Mouse (Mus musculus): ENCODE results near the gene Camkmt. TPM values are rescaled to one million over a fixed set of nuclear protein-coding genes. Genes with fewer than 3 reads are reported as not detected.
A peak's percentile ranks its signal among the peaks of the same experiment; 100 is the strongest.

Camkmt gene
- total RNA-seq, 2 experiments from 2014 or later: 6.2 TPM; not detected in 1

GRCm38 (mm10) chr17:85160786-85161185, 70.4 kb downstream of the Camkmt start:
- ATAC-seq (replicated peaks; ENCODE audit: low FRiP score, poor library complexity, severe bottlenecking): no peak

GRCm38 (mm10) chr17:85162569-85163271, 72.4 kb downstream of the Camkmt start:
- ATAC-seq (replicated peaks; ENCODE audit: low FRiP score, poor library complexity, severe bottlenecking): no peak

GRCm38 (mm10) chr17:85163272-85163610, 72.9 kb downstream of the Camkmt start:
- no peak for ATAC-seq (replicated peaks; ENCODE audit: low FRiP score, poor library complexity, severe bottlenecking)

DNA sequence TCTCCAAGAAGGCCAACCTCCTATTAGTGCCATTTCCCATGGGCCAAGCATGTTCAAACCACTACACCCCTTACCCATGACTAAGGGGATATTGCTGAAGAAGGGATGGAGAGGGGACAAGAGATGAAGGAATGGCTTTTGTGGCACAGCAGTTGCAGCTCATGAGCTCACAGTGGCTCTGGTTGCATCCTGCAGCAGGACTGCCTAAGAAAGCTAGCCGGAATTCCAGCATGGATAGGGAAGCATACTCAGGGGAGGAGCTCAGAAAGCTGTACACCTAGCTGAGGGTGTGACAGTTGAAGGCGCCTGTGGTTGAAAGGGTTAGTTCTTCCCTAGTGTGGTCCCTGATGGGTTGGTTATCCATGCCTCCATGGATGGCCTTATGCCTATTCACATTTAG, 78.4 kb downstream of the Camkmt start:
- no peak for ATAC-seq (replicated peaks; ENCODE audit: low FRiP score, poor library complexity, severe bottlenecking)

- no peak for ATAC-seq (replicated peaks; ENCODE audit: low FRiP score, poor library complexity, severe bottlenecking)
These were observed 80.3 kb downstream of the Camkmt start for GRCm38 (mm10) chr17:85170541-85171255.

DNA sequence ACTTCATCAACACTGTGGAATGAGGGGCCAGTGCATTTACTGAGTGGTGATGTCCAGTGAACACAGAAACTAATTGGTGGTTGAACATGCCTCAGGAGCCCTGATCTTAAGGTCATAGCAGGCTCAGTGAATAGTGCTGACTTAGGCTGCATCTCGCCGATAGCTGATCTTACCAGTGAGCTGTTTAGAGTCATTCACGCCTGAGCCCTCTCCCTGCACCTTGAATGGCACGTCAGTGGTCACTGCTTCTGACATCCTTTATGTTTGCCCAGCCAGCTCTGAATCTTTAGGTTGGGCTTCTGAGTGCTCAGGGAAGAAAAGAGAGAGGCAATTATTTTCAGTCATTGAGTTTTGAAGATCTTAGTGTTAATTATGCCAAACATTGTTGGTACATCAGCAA, 81.6 kb downstream of the Camkmt start:
- no peak for ATAC-seq (replicated peaks; ENCODE audit: low FRiP score, poor library complexity, severe bottlenecking)

DNA sequence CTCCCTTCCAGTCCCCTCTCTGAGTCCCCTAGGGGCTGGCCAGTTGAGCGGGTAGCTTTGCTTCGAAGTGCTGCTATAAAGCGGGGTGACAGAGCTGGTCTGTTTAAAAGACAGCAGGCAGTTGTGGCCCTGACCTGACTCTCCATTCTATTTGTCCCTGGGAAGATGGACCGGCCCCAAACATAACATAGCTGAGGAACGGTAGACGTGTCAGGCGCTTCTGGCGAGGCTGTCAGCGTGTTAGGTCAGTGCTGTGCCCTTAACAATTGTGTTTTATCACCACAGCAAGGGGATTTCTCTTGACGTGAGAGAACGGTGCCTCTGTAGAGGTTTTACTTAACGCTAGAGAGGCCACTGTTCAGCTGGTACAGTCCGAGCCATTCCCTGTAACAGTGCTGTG, 86.9 kb downstream of the Camkmt start:
- no peak for ATAC-seq (replicated peaks; ENCODE audit: low FRiP score, poor library complexity, severe bottlenecking)

GRCm38 (mm10) chr17:85180471-85181060, 90.2 kb downstream of the Camkmt start:
- ATAC-seq (replicated peaks; ENCODE audit: low FRiP score, poor library complexity, severe bottlenecking): no peak

GRCm38 (mm10) chr17:85189227-85190127, 99.1 kb downstream of the Camkmt start:
- ATAC-seq (replicated peaks; ENCODE audit: low FRiP score, poor library complexity, severe bottlenecking): peak; percentile 70; the same call in 1 of the 2 replicates

GRCm38 (mm10) chr17:85190128-85190435, 99.7 kb downstream of the Camkmt start:
- ATAC-seq (replicated peaks; ENCODE audit: low FRiP score, poor library complexity, severe bottlenecking): no peak

- no peak for ATAC-seq (replicated peaks; ENCODE audit: low FRiP score, poor library complexity, severe bottlenecking)
These were observed 102.9 kb downstream of the Camkmt start for GRCm38 (mm10) chr17:85193294-85193693.

- ATAC-seq (replicated peaks; ENCODE audit: low FRiP score, poor library complexity, severe bottlenecking): no peak
These were observed 108.4 kb downstream of the Camkmt start for GRCm38 (mm10) chr17:85198781-85199180.

DNA sequence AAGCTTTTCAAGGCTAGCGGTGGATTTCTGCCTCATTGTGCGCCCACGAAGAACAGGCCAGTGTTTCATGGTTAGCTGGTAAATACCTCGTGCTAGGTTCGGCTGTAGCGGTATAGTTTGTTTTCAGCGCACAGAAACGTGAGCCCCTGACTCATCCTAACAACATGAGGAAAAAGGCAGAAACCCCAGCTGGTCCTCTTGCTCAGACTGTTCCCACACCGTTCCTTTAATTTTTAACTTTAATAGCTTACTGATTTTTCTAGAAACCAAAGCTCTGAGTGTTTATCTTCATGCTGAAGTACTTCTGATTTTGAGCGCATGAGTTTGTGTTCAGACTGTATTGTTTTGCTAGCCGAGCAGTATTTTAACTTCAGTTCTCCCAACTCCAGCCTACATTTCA, 109.0 kb downstream of the Camkmt start:
- no peak for ATAC-seq (replicated peaks; ENCODE audit: low FRiP score, poor library complexity, severe bottlenecking)

- no peak for ATAC-seq (replicated peaks; ENCODE audit: low FRiP score, poor library complexity, severe bottlenecking)
These were observed 127.7 kb downstream of the Camkmt start for GRCm38 (mm10) chr17:85218054-85218453.

DNA sequence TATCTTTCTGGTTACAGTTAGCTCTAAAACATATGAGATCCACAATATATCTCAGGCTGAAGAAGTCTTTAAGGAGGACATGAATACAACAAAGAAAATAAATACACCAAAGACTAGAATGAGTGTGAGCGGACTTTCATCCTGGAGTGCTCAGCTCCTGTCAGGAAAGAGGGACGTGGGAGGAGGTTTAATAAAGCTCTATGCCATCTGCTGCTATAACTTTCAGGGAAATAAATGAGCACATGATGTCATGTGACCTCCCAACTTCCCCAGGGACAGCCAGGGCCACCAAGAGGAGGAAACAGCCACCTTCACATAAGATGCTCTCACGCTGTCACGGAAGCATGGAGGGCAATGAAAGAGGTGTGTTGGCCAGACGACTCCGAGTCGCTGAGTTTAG, 151.8 kb downstream of the Camkmt start:
- ATAC-seq (replicated peaks; ENCODE audit: low FRiP score, poor library complexity, severe bottlenecking): no peak

GRCm38 (mm10) chr17:85248962-85249361, 158.6 kb downstream of the Camkmt start:
- no peak for ATAC-seq (replicated peaks; ENCODE audit: low FRiP score, poor library complexity, severe bottlenecking)

DNA sequence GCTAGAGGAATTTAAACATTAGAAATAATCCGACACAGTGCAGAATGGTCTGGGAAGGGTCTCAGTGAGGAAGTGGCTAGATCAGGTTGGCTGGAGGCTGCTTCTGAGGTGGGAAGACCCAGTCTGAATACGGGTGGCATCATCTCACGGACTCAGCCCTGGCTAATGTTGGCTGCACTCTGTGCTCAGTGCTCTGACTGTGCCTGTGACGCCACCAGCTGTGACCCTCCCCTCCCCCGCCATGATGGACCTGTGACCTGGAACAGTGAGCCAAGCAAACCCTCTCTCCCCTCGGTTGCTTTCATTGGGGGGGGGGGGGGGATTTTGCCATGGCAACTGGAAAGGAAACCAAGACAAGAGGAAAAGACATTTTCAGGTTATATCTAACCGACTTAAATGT, 159.4 kb downstream of the Camkmt start:
- no peak for ATAC-seq (replicated peaks; ENCODE audit: low FRiP score, poor library complexity, severe bottlenecking)

DNA sequence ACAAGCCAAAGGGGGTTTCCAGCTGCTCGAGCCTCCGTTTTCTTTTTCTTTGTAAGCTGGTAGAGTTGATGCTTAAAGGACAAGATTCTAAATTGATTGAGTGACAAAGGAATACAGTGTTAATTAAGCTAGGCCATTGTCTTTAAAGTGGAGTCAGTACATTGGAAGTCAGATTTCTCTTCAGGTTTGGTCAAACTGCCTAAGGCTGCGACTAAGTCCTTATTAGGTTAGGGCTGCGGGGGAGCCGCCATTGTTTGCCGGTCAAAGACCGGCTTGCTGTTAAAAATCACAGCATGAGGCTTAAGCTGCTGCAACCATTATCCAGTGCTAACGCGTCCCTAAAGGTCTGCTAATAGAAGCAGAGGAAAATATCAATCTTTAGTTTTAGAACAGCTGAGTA, 166.6 kb downstream of the Camkmt start:
- ATAC-seq (replicated peaks; ENCODE audit: low FRiP score, poor library complexity, severe bottlenecking): no peak

GRCm38 (mm10) chr17:85257348-85257747, 167.0 kb downstream of the Camkmt start:
- ATAC-seq (replicated peaks; ENCODE audit: low FRiP score, poor library complexity, severe bottlenecking): no peak

DNA sequence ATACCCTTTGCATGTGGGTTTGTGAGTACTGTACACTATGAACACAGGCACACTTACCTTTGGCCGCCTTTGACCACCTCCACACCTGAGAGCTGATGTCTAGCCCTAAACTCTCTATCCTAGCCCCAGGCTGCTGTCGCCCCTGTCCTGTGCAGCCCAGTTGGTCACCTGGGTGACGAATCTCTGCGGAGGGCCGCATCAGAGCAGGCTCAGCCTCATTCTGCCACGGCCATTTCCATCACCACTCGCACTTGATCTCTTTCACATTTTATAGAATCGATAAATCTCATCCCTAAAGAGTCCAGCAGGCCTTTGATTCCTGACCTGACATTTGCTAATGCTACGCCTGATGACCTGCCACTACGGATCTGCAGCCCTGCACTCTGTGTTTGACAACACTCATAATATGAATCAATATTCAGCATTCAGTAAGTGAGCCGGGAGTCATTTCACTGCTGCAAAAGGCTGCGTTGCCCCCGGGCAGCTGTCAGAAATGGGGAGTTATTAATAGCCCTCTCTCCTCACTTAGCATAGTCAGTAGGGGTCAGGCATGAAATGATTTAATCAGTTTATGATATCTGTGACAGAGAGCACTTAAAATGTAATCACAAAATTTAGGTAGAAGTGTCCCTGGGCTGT, 168.5 kb downstream of the Camkmt start:
- ATAC-seq (replicated peaks; ENCODE audit: low FRiP score, poor library complexity, severe bottlenecking): no peak
